Mouse (Mus musculus): ENCODE data around the gene Calm1. TPM values are rescaled to one million over a fixed set of nuclear protein-coding genes. Genes with fewer than 3 reads are reported as not detected.

The Calm1 gene
- total and polyA plus RNA-seq, 3 experiments = 524 to 3,339 (median 602) TPM

DNA sequence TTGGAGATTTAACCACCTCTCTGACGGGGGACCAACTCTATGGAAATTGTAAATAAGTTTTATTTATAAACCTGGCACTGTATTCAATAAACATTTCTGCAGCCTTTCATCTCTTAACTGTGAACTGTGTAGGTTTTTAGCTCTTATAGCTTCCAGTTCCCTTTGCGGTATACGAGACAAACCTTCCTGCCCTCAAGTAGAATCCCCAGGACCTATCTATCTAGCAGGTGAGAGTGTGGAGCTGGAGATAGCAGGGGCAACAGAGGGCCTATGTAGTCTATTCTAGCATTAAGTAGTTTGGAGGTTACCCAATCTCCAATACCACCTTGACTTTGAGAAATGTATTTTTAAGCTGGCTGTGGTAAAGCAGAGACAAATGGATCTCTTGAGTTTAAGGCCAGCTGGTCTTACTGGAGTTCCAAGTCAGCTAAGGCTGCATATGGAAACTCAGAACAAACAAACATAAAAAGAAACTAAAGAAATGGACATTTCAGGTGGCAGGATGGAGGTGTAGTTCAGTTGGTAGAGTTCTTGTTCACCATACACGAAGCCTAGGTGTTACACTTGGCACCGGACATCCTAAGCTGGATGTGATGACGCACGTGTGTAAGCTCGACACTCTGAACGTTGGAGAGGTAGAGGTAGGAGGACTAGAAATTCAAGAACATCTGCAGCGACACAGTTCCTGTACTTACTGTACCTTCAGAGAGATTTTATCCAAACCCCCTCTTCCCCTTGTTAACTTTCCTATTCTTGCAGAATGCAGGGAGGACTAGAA is 10.7 kb downstream of the Calm1 start:
- Histone ChIP-seq H3K9me3 (replicated peaks; ENCODE audit: insufficient read depth, low read length) (no peaks in the 10 kb centered on the region), H3K79me2 (ENCODE audit: control insufficient read depth, insufficient read depth, low read length, poor library complexity) (no peaks in the 10 kb centered on the region), H3K27ac (ENCODE audit: control insufficient read depth, low read depth, low read length) (peak overlapping the region; percentile 83), H3K4me1 (ENCODE audit: control insufficient read depth in 1 of 2, insufficient read depth in 2 of 2, low read length in 2 of 2) (peaks cover 22 to 28% of the 10 kb centered on the region in 2 experiments), H3K9ac (ENCODE audit: control insufficient read depth, low read depth, low read length, poor library complexity, severe bottlenecking) (peak overlapping the region; percentile 48; the same call in 1 of the 2 replicates), H3K36me3 (ENCODE audit: control insufficient read depth in 1 of 2, insufficient read depth in 2 of 2, low read length in 2 of 2) (peaks cover 0 to 47% of the 10 kb centered on the region in 2 experiments), H3K4me3 (ENCODE audit: control insufficient read depth in 1 of 2, insufficient read depth in 1 of 2, low read depth in 2 of 2, low read length in 2 of 2) (no peak overlapping the region), H3K27me3 (ENCODE audit: control insufficient read depth in 1 of 2, insufficient read depth in 2 of 2, low read length in 2 of 2) (no peaks in the 10 kb centered on the region)
- peak; percentile 84 for DNase-seq (ENCODE audit: low read depth, low spot score)
- TF ChIP-seq ELF1 (IDR thresholded peaks at IDR 0.05; ENCODE audit: low read depth, low read length) (no peak), MEF2A (IDR thresholded peaks at IDR 0.05; ENCODE audit: extremely low read depth, insufficient replicate concordance, low read depth, low read length, poor library complexity, severe bottlenecking) (peak; percentile 65; the same call in 1 of the 2 replicates), MAZ (IDR thresholded peaks at IDR 0.05; ENCODE audit: low read depth, low read length) (peak; percentile 80; the same call in 1 of the 2 replicates), ZNF384 (IDR thresholded peaks at IDR 0.05; ENCODE audit: low read depth, low read length) (no peak), NRF1 (IDR thresholded peaks at IDR 0.05; ENCODE audit: insufficient read depth, low read depth, low read length, poor library complexity, severe bottlenecking) (no peak), BHLHE40 (IDR thresholded peaks at IDR 0.05; ENCODE audit: borderline replicate concordance, low read depth, low read length) (peak; percentile 45; the same call in 1 of the 2 replicates), MYB (IDR thresholded peaks at IDR 0.05; ENCODE audit: low read depth, low read length) (peak; percentile 53; the same call in 1 of the 2 replicates), ZMIZ1 (IDR thresholded peaks at IDR 0.05; ENCODE audit: low read depth, low read length) (0 out of 2 replicates have a peak, but pooled peaks have one; percentile 45), MAX (IDR thresholded peaks at IDR 0.05; ENCODE audit: low read length) (no peak), SIN3A (IDR thresholded peaks at IDR 0.05; ENCODE audit: low read length) (peak; percentile 43; the same call in 1 of the 2 replicates), TBP (IDR thresholded peaks at IDR 0.05; ENCODE audit: low read depth, low read length) (peak; percentile 12; the same call in 1 of the 2 replicates), CTCF (IDR thresholded peaks at IDR 0.05 in 2 of 3, conservative IDR thresholded peaks at IDR 0.05 in 1 of 3; ENCODE audit: control insufficient read depth in 1 of 3, insufficient read depth in 1 of 3, low read depth in 2 of 3, low read length in 3 of 3, poor library complexity in 1 of 3, severe bottlenecking in 1 of 3) (no peak), HCFC1 (IDR thresholded peaks at IDR 0.05; ENCODE audit: low read depth, low read length) (no peak), SMC3 (IDR thresholded peaks at IDR 0.05; ENCODE audit: low read depth, low read length) (peak; percentile 5; the same call in 1 of the 2 replicates), ETS1 (IDR thresholded peaks at IDR 0.05; ENCODE audit: low read depth, low read length) (peak; percentile 87), MYC (IDR thresholded peaks at IDR 0.05; ENCODE audit: low read depth, low read length) (0 out of 2 replicates have a peak, but pooled peaks have one; percentile 42), CHD1 (IDR thresholded peaks at IDR 0.05; ENCODE audit: low read depth, low read length) (no peak), CHD2 (IDR thresholded peaks at IDR 0.05; ENCODE audit: low read length) (no peak), EP300 (IDR thresholded peaks at IDR 0.05; ENCODE audit: low read depth in 1 of 2, low read length in 2 of 2) (peak; percentile 86 to 93), TAL1 (IDR thresholded peaks at IDR 0.05; ENCODE audit: low read length) (peak; percentile 85), GATA1 (IDR thresholded peaks at IDR 0.05; ENCODE audit: low read depth, low read length) (peak; percentile 86), POLR2AphosphoS2 (IDR thresholded peaks at IDR 0.05; ENCODE audit: low read length) (no peak), TCF12 (IDR thresholded peaks at IDR 0.05; ENCODE audit: low read depth, low read length) (peak; percentile 93), RCOR1 (IDR thresholded peaks at IDR 0.05; ENCODE audit: low read depth, low read length) (peak; percentile 65; the same call in 1 of the 2 replicates), MAFK (IDR thresholded peaks at IDR 0.05; ENCODE audit: borderline replicate concordance, low read depth, low read length) (no peak), UBTF (IDR thresholded peaks at IDR 0.05; ENCODE audit: borderline replicate concordance, insufficient read depth, low read depth, low read length) (no peak), GABPA (IDR thresholded peaks at IDR 0.05; ENCODE audit: low read depth, low read length) (no peak), JUND (IDR thresholded peaks at IDR 0.05; ENCODE audit: low read depth, low read length) (no peak), KAT2A (conservative IDR thresholded peaks at IDR 0.05; ENCODE audit: low read depth, low read length) (no peak), MXI1 (IDR thresholded peaks at IDR 0.05; ENCODE audit: low read depth, low read length) (peak; percentile 46), POLR2AphosphoS5 (IDR thresholded peaks at IDR 0.05; ENCODE audit: borderline replicate concordance, low read depth, low read length) (no peak), POLR2A (IDR thresholded peaks at IDR 0.05; ENCODE audit: control insufficient read depth in 1 of 2, insufficient read depth in 1 of 2, low read depth in 1 of 2, low read length in 2 of 2, poor library complexity in 1 of 2) (no peak)

Measured in MEL (cell line).